Mouse (Mus musculus): Measurements from ENCODE around the gene Dlat.

Gene Dlat

GRCm38 (mm10) chr9:50659392-50660217 lies at the start of gene Dlat:
Gene Dlat, minus strand, starts transcription at chr9:50659780.
- peak; percentile 55 to 65 for DNase-seq (ENCODE audit: low read depth in 1 of 2, low spot score in 2 of 2)

DNA sequence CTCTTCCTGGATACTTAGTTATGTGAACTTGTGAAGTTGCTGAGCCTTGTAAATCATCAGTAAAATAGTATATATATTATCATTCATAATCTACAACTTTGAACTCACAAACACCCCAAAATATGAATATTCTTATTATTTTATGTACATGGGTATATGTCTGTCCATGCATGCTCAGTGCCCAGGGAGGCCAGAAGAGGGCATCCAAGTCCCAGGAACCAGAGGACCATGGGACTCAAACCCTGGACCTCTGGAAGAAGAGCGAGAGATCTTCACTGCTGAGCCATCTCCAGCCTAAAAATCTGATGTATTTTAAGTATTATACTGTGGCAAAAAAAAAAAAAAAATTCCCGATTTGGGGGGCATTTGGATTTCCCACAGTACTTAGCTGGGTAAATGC lies 49.5 kb upstream of the Dlat start:
- DNase-seq (ENCODE audit: low read depth in 1 of 2, low spot score in 2 of 2): no peak

DNA sequence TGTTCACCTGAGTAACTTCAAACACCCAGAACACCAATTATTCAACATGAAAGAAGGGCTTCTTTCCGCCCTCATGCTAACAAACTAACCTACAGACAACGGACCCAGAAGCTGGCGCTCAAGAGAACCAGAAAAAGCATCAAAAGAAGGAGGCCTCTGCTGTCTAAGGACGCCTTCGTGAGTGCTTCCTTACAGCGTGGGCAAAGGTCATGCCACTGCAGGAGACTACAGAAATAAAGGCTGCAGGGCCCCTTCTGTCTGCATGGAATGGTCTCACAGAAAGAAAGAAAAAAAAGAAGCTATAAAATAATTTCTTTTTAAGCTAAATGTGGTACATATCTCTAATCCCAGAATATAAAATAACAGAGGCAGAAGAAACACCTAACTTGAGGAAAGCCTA lies 45.3 kb upstream of the Dlat start:
- DNase-seq (ENCODE audit: low read depth in 1 of 2, low spot score in 2 of 2): no peak

- DNase-seq (ENCODE audit: low read depth in 1 of 2, low spot score in 2 of 2): no peak
Observed at GRCm38 (mm10) chr9:50700921-50701691, 41.5 kb upstream of the Dlat start.

GRCm38 (mm10) chr9:50698418-50699409 lies 39.1 kb upstream of the Dlat start:
- no peak for DNase-seq (ENCODE audit: low read depth in 1 of 2, low spot score in 2 of 2)

GRCm38 (mm10) chr9:50697706-50698041 lies 38.1 kb upstream of the Dlat start:
- DNase-seq (ENCODE audit: low read depth in 1 of 2, low spot score in 2 of 2): no peak

GRCm38 (mm10) chr9:50696851-50697705 lies 37.5 kb upstream of the Dlat start:
- DNase-seq (ENCODE audit: low read depth in 1 of 2, low spot score in 2 of 2): no peak

DNA sequence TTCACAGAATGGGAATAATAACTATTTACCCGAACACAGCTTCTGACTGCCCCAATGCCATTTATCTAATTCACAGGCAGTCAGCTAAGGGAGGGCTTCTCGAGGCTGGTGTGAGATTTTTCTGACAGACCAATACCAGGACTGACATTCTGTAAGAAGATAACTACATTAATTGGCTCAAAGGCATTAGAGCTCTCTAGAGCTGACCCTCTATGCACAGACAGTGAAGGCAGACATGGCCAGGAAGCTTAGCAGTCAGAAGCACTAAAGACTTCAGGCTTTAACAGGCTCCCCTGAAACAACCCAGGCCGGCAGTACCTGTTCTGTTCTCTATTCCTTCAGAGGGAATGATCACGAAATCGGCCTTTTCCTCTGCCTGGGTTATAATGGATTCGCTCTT lies 35.6 kb upstream of the Dlat start:
- no peak for DNase-seq (ENCODE audit: low read depth in 1 of 2, low spot score in 2 of 2)

- DNase-seq (ENCODE audit: low read depth in 1 of 2, low spot score in 2 of 2): no peak
Observed at GRCm38 (mm10) chr9:50693631-50694030, 34.1 kb upstream of the Dlat start.

DNA sequence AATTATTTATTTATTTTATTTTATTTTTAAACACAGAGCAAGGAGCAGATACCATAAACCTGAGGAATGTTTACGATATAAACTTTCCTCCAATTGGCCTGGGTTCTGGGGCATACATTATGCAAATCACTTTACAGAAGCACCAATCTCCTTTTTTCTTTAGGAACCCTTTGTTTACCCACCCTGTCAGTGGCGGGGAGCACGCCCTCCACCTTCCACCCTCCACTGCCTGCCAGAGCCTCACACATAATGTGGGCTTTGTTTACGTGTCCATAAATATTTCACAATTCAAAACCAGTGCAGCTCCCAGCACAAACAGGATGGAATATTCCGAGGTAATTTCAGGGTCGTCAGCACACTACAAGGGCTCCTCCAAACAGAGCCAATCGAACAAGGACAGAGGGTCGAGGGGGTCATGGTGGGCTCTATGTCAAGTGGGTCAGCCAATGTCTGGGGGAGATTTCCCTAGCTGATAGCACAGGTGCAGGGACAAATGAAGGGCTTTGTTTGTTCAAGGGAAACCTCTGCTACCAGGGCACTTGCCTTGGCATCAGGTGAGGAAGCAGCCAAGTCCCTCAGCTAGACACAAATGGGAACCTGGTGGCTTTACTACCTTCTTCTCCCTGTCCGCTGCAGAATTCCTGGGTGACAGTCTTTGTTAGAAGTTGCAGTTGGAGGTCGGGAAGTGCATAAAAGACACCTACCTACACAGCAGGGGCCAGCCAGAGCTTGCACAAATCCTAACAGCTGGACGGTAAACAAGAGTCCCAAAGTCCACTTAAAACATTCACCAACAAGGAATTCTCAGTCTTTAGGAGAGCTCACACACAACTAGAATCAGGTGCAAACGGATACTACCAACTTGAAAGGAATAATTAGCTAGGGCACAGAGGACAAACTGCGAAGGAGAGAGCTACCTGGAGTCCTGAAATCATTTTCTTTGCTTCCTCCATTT lies 33.3 kb upstream of the Dlat start:
- no peak for DNase-seq (ENCODE audit: low read depth in 1 of 2, low spot score in 2 of 2)

DNA sequence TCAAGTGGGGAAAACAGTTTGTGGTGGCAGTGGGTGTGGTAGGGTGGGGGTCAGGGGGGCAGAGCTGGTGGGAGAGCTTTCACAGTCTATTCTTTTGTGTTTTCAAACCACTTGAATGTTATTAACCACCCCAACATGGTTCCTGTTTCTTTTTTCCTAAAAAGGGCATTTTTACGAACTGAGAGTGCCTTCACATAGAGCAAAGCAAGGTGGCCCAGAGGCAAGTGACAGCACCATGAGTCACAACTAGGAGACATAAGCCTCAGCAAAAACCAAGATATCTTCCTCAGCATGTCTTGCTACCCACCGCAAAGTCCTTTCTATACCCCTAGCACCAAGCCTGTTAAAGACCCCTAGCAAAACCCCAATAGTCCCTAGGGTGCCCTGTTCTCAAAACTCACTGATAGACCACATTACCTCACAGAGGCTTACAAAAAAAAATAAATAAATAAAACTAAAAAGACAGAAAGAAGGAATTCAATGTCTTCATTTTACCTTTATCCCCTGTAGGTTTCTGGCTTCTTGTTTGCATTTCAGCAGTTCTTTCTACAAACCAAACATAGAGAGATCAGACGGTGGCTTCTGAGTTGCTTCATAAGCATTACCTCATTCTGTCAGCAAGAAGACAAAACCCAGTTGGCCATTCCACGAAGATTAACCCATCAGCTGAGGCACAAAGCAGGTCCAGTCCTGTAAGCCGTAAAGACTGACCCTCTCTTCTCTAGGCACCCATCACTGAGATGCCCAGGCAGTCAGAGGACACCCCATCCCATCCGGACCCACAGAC lies 27.5 kb upstream of the Dlat start:
- DNase-seq (ENCODE audit: low read depth in 1 of 2, low spot score in 2 of 2): no peak

DNA sequence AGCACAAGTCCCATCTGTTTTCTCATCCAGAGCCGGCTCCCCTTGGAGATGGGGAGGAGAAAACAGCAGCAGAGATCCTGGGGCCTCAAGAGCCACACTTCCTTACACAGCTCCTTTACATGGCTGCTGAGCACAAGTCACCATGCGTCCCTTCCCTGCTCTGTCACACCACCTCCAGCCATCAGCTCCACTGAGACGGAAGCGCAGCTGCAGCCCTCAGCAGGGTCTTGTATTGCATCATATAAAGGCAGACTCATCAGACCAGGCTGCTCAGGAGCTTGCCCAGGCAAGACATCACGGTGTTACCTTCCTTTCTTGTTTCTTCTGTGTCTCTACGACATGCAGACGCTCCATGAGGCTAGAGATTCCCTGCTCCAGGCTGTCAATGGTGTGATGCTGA lies 22.1 kb upstream of the Dlat start:
- DNase-seq (ENCODE audit: low read depth in 1 of 2, low spot score in 2 of 2): no peak

- no peak for DNase-seq (ENCODE audit: low read depth in 1 of 2, low spot score in 2 of 2)
Observed at GRCm38 (mm10) chr9:50679406-50679805, 19.8 kb upstream of the Dlat start.

DNA sequence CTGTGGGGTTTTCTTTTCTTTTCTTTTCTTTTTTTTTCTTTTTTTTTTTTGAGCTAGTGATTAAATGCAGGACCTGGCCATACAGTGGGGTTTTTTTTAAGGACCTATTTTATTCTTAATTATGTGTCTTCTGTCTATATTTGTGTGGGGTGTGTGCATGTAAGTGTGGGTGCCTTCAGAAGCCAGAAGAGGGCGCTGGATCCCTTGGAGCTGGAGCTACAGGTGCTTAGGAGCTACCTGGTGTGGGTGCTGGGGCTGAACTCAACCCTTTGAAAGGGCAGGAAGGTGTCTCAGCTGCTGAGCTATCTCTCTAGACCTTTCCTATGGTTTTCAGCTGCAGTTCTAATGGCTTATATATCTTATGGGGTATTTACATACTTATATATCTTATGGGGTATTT lies 15.2 kb upstream of the Dlat start:
- no peak for DNase-seq (ENCODE audit: low read depth in 1 of 2, low spot score in 2 of 2)

GRCm38 (mm10) chr9:50670690-50671089 lies 11.1 kb upstream of the Dlat start:
- DNase-seq (ENCODE audit: low read depth in 1 of 2, low spot score in 2 of 2): peak; percentile 25 to 28

DNA sequence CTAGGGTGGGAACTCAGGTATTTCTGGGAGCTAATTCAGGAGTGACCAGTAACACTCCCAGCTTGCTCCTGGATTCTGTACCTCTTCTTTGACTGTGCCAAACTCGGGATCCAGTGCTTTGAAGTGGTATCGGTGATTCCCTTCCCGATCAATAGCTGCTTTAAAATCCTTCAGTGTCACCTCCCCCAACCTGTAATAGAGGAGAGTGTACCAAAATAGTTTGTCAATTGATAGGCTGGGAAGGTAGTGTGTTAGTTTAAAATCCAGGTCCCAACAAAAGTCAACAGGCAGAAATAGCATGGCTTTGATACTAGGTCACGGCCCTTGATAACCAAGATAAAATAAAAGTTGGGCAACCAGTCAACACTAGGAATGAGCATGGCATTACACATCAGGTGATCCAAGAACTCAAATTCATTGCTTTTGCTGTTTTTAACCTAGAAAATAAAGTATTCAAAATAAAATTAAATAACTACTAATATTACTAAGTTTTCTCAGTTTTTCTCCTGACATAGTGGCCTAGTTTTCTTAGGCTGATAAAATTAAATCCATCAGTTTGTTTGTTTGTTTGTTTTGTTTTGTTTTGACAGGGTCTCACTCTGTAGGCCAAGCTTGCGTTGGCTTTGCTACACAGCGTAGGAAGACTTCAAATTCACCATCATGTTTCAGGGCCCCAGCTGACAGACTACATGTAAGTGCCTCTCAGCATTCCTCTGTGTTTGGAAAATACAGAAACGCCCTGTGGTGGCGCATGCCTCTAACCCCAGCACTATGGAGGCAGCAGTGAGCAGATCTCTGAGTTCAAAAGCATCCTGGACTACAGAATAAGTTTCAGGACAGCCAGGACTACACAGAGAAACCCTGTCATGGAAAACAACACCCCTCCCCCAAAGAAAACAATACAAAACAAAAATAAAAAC lies 8.3 kb upstream of the Dlat start:
- DNase-seq (ENCODE audit: low read depth in 1 of 2, low spot score in 2 of 2): no peak

DNA sequence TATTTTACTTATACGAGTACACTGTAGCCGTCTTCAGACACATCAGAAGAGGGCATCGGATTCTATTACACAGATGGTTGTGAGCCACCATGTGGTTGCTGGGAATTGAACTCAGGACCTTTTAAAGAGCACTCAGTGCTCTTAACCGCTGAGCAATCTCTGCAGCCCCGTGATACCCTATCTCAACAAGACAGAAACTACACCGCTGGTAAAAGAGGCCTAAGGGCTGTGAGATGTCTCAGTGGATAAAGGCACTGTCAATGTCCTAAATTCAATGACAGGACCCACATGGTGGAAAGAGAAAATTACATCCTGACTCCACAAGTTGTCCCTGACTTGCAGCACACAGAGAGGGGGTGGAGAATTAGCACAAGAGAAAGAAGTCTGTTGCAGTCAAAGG lies 6.9 kb upstream of the Dlat start:
- no peak for DNase-seq (ENCODE audit: low read depth in 1 of 2, low spot score in 2 of 2)
